Mouse (Mus musculus) ES-Bruce4 (cell line): ENCODE measurements around the gene Terb1. TPM values are rescaled to one million over a fixed set of nuclear protein-coding genes. Genes with fewer than 3 reads are reported as not detected.

Source experiments
- H3K27ac ChIP-seq: 2 replicates; pipeline ENCODE4 v1.5.1; 2012; ENCODE audit warnings: low read length, inconsistent platforms; ENCODE audit not compliant: insufficient read depth
- H3K27me3 ChIP-seq: 2 replicates; pipeline ENCODE4 v1.6.1; 2012; ENCODE audit warnings: mild to moderate bottlenecking, low read length, inconsistent platforms; ENCODE audit not compliant: control insufficient read depth, poor library complexity, insufficient read depth, severe bottlenecking
- H3K36me3 ChIP-seq: 2 replicates; pipeline ENCODE4 v1.6.1; 2012; ENCODE audit warnings: inconsistent platforms, mild to moderate bottlenecking, low read length, moderate library complexity; ENCODE audit not compliant: control insufficient read depth, poor library complexity, insufficient read depth, severe bottlenecking
- H3K4me1 ChIP-seq: one replicate; pipeline ENCODE4 v1.8.1; 2011; ENCODE audit warnings: low read length; ENCODE audit not compliant: control insufficient read depth, insufficient read depth
- H3K4me3 ChIP-seq: 2 replicates; pipeline ENCODE4 v1.5.1; 2011; ENCODE audit warnings: low read depth, mild to moderate bottlenecking, low read length
- H3K9ac ChIP-seq: 2 replicates; pipeline ENCODE4 v1.6.1; 2012; ENCODE audit warnings: low read depth, mild to moderate bottlenecking, inconsistent platforms; ENCODE audit not compliant: poor library complexity, severe bottlenecking
- H3K9me3 ChIP-seq: replicated peaks from 2 replicates; pipeline ENCODE4 v1.6.1; 2012; ENCODE audit warnings: mild to moderate bottlenecking, low read length, inconsistent platforms; ENCODE audit not compliant: control insufficient read depth, poor library complexity, insufficient read depth, severe bottlenecking
- CTCF ChIP-seq: IDR thresholded peaks from one replicate; pipeline ENCODE4 v1.8.1; 2011; ENCODE audit warnings: low read depth, low read length
- EP300 ChIP-seq: IDR thresholded peaks from 2 replicates; pipeline ENCODE4 v1.6.1; 2011; ENCODE audit warnings: low read depth, low read length; ENCODE audit not compliant: insufficient read depth
- POLR2A ChIP-seq: IDR thresholded peaks from one replicate; pipeline ENCODE4 v1.8.1; 2011; ENCODE audit warnings: low read length; ENCODE audit not compliant: insufficient read depth
- polyA plus RNA-seq: library from polyadenylated mRNA; stranded (reverse); fragments of >200 nt; gene quantifications from 2 replicates; pipeline ENCODE4 v1.2.4, GENCODE M21; 2011; ENCODE audit warnings: low read depth; ENCODE audit not compliant: missing spikeins, insufficient read depth, insufficient read length

The Terb1 gene
- polyA plus RNA-seq = 1.1 and 1.5 TPM in 2 replicates

DNA sequence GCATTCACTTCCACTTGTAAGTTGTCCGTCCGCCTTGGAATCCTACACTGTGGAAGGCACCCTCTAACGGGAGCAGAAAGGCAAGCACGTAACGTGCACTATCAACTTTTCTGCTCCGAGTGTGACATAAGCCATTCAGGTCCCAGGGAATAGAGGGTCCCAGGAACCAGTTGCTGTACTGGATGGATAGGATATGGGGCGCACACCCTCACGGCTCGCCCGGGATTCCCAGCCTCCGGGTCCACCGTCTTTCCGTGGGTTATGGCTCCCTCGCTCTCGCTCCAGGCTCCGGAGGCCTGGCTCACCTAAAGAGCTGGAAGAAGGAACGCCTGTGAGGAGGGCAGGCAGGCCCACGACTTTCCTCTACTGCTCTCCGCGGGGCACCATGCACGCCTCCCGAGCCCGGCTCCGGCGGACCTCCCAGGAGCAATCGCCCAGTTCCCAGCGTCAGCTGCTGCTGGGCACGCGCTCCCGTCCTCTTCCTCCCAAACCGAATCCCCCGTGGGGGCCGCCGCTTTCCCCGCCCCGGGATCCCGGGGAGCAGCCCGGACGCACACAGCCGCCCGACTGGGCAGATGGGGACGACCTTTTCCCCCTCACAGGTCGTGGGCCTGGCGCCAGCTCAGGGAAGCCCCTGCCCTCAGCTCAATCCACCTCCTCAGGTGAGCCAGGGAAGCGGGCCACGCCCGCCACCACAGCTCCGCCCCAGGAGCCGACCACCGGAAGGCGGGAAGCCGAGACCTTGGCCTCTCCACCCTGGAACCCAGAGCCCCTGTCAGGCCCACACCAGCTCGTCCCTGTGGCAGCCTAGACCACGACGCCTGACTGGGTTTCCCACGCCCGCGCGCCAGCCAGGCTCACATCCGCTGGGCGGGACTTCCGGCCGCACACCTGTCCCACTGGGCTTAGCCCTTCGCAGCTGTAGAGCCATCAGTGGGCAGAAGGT, at the start of gene Terb1:
Gene Terb1 (minus strand): TSS at position 850 of the 946 bp plus-strand sequence.
- peak within 1 kb of the TSS; percentile 67 for H3K4me3 ChIP-seq
- H3K36me3 ChIP-seq = peaks cover 9% of the 10 kb centered on the region
- H3K27ac ChIP-seq = no peak within 1 kb of the TSS
- H3K27me3 ChIP-seq = no peaks in the 10 kb centered on the region
- H3K9me3 ChIP-seq = peaks cover 2% of the 10 kb centered on the region; the same call in 1 of the 2 replicates
- H3K9ac ChIP-seq = peak within 1 kb of the TSS; percentile 77
- no peak for TF ChIP-seq CTCF
- no peak for TF ChIP-seq POLR2A
- TF ChIP-seq EP300 = no peak
- no peaks in the 10 kb centered on the region for H3K4me1 ChIP-seq

DNA sequence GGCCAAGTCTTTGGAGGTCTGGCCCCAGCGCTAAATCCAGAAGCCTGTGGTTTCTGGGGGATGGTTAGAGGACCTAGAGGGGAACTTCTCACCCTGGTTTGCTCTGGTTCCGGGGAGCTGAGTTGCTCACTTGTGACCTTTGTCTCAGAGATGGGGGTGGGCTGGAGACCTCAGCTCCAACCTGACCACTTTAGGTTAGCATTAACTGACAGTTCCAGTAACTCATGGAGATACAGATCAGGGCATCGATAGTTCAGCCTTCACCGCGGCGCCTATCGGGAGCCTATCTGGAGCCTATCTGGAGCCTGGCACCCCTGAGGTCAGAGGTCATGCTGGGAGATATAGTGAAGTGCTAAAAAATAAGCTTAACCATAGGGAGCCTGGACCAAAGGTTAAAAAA, 47.5 kb upstream of the Terb1 start:
- H3K27me3 ChIP-seq = no peaks in the 10 kb centered on the region
- no peaks in the 10 kb centered on the region for H3K36me3 ChIP-seq
- H3K9ac ChIP-seq = no peak overlapping the region
- no peaks in the 10 kb centered on the region for H3K9me3 ChIP-seq
- no peak for TF ChIP-seq POLR2A
- TF ChIP-seq CTCF = no peak
- no peak for TF ChIP-seq EP300
- H3K4me3 ChIP-seq = no peak overlapping the region
- H3K27ac ChIP-seq = no peak overlapping the region
- H3K4me1 ChIP-seq = no peaks in the 10 kb centered on the region

DNA sequence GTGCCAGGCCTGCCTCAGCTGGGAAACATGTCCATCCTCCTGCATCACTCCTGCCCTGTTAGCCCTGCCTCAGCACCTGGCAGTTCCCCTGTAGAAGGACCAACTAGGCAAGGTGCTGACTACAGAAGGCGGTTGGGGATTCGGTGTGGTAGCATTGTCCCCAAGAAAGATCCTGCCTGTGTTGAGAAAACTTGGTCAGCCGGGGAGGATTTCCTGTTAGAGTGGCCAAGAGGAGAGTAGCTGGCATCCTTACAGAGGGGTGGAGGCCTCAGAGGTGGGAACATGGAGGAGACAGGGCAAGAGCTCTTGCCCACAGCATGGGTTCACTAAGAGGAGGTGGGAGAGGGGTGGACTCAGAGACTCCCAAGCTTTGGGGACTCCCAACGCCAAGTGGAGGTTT, 45.5 kb upstream of the Terb1 start:
- TF ChIP-seq POLR2A = no peak
- TF ChIP-seq CTCF = no peak
- TF ChIP-seq EP300 = no peak
- Histone ChIP-seq H3K36me3 (no peaks in the 10 kb centered on the region), H3K9me3 (no peaks in the 10 kb centered on the region; the same call in 1 of the 2 replicates), H3K27ac (no peak overlapping the region), H3K9ac (no peak overlapping the region), H3K4me3 (no peak overlapping the region), H3K27me3 (no peaks in the 10 kb centered on the region), H3K4me1 (no peaks in the 10 kb centered on the region)

DNA sequence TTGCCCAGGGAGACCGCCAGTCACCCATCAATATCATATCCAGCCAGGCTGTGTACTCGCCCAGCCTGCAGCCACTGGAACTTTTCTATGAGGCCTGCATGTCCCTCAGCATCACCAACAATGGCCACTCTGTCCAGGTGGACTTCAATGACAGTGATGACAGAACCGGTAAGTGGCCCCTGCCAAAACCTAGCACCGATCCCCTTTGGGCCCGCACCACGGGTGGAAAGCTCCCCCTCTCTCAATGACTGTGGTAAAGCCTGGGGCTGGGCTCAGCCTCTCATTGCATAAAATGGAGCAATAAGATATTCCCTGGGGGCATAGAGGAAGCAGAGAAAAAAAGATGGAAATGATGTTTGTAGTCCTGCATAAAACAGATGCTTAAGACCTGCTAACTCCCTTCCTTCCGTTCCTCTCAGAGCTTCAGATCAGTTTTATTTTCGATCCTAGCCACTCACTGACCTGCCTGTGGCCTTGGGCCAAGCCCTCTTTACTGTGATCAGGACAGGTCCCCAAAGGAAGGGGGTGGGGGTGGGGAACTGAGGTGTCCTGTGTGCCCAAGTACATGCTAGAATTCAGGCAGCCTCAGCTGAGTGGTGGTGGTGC, 33.8 kb upstream of the Terb1 start:
- Histone ChIP-seq H3K4me1 (no peaks in the 10 kb centered on the region), H3K36me3 (no peaks in the 10 kb centered on the region), H3K27ac (no peak overlapping the region), H3K9ac (no peak overlapping the region), H3K9me3 (no peaks in the 10 kb centered on the region), H3K4me3 (no peak overlapping the region), H3K27me3 (peaks cover 31% of the 10 kb centered on the region)
- TF ChIP-seq CTCF = no peak
- TF ChIP-seq POLR2A = no peak
- no peak for TF ChIP-seq EP300

DNA sequence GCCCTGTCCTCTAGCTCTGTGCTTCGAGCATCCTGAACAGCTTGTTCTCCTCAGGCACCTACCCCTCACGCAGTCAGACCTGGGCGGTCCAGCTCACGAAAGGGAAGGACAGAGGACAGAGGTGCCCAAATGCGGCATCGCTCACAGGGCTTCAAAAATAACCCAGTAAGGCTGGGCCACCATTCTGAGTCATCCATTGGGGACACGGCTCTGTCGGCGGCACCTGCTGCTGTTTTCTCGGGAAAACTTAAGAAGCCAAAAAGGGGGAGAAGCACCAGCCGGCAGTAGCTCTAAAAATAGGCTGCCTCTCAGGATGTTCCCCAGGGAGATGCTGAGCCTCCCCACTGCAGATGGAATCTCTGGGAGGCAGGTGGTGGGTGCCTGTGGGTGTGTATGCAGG, 32.5 kb upstream of the Terb1 start:
- no peaks in the 10 kb centered on the region for H3K9me3 ChIP-seq
- H3K4me3 ChIP-seq = no peak overlapping the region
- no peaks in the 10 kb centered on the region for H3K4me1 ChIP-seq
- peaks cover 31% of the 10 kb centered on the region for H3K27me3 ChIP-seq
- no peak overlapping the region for H3K9ac ChIP-seq
- no peaks in the 10 kb centered on the region for H3K36me3 ChIP-seq
- TF ChIP-seq POLR2A (no peak), EP300 (no peak), CTCF (no peak)
- no peak overlapping the region for H3K27ac ChIP-seq

DNA sequence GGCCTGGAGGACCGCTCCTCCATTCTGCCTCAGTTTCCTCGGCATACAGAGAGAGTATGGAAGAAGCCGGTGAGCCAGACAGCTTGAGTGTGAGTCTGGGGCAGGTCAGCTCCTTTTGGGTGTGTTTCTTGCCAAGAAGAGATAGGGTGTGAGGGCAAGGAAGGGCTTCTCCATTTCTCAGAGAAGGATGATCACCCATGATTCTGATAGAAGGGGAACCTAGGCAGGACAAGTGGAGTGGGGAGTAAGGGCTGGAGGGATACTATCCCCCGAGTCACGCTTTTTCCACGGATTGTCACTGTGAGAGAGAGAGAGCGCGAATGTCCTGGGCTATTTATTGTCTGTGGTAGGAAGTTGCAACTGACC, 31.8 kb upstream of the Terb1 start:
- H3K27ac ChIP-seq = no peak overlapping the region
- H3K9ac ChIP-seq = peak overlapping the region; percentile 78
- H3K27me3 ChIP-seq = peaks cover 31% of the 10 kb centered on the region
- peak overlapping the region; percentile 62 for H3K4me3 ChIP-seq
- H3K36me3 ChIP-seq = no peaks in the 10 kb centered on the region
- TF ChIP-seq CTCF (no peak), POLR2A (no peak), EP300 (no peak)
- H3K4me1 ChIP-seq = no peaks in the 10 kb centered on the region
- H3K9me3 ChIP-seq = no peaks in the 10 kb centered on the region
